Mouse (Mus musculus) megakaryocyte, embryonic 14.5 days (primary cell): Measurements from ENCODE around the gene Gm49322.

Experiments used
- FLI1 ChIP-seq: IDR thresholded peaks from 2 replicates; pipeline ENCODE4 v1.6.1; 2012; ENCODE audit warnings: low read length, inconsistent platforms, mixed read lengths
- GATA1 ChIP-seq: IDR thresholded peaks from 3 replicates; pipeline ENCODE4 v1.6.1; 2012; ENCODE audit warnings: mixed read lengths, low read length, inconsistent platforms, borderline replicate concordance

DNA sequence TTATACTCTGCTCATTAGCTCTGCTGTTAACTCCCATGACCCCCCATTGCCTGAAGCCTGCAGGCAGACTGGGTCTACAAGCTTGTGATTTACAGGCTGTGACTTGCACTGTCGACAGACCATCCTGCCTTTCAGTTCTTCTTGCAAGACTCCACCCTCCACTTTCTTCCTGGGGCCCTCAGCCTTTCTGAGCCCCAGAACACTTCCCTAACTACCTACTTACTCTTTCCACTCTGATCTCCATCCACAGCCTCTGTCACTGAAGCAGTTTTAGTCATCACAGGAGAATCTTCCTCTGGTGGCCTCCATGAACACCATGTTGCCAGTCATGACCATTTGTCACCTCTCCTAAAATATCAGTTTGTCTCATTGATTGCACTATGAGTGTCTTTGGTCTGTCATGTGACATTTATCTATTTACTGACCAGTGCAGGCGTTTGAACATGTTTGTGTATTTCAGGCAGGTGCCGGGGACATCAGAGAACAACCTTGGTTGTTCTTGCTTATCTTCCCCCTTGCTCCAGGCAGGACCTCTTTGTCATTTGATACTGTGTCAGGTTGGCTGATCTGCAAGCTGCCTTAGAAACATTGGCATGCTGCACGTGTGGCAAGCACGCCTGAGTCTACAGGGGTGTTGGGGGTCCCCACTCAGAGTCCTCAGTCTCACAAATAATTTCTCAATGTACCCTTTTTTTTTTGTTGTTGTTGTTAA, 57.8 kb downstream of the Gm49322 start:
- no peak for TF ChIP-seq GATA1
- TF ChIP-seq FLI1: no peak
